Mouse (Mus musculus): ENCODE data around the gene Tbc1d8.

GRCm38 (mm10) chr1:39482115-39482815 is 3.7 kb upstream of the Tbc1d8 start:
- no peak for TF ChIP-seq CHD2 (IDR thresholded peaks at IDR 0.05; ENCODE audit: low read length)
- TF ChIP-seq ETS1 (IDR thresholded peaks at IDR 0.05; ENCODE audit: low read depth, low read length), result peak; percentile 42; the same call in 1 of the 2 replicates
- no peak for TF ChIP-seq JUND (IDR thresholded peaks at IDR 0.05; ENCODE audit: low read depth, low read length)
- TF ChIP-seq POLR2A (IDR thresholded peaks at IDR 0.05; ENCODE audit: control insufficient read depth in 1 of 2, insufficient read depth in 1 of 2, low read depth in 1 of 2, low read length in 2 of 2, poor library complexity in 1 of 2), result no peak
- no peak for TF ChIP-seq MAFK (IDR thresholded peaks at IDR 0.05; ENCODE audit: borderline replicate concordance, low read depth, low read length)
- no peak for TF ChIP-seq CTCF (IDR thresholded peaks at IDR 0.05 in 2 of 3, conservative IDR thresholded peaks at IDR 0.05 in 1 of 3; ENCODE audit: control insufficient read depth in 1 of 3, insufficient read depth in 1 of 3, low read depth in 2 of 3, low read length in 3 of 3, poor library complexity in 1 of 3, severe bottlenecking in 1 of 3)
